12 mouse cellular contexts compared by ENCODE assay signal in genomic region chr13:107861384-107862134, GRCm38 (mm10).
DNase-seq lines count a peak whose midpoint lies in the region; ATAC-seq and TF ChIP-seq lines count a peak whose summit lies in the region.
"Had no signal": no experiment of that assay in that cellular context is flagged by ENCODE, and none has a peak within 500 bp of the region (broad histone marks: within the 10 kb centered on the region; RNA-seq: fewer than 3 reads in every experiment).

No protein-coding gene starts in this region.

- peak; percentile 85; the same call in 1 of the 2 replicates for TF ChIP-seq EP300 in ES-Bruce4 (IDR thresholded peaks at IDR 0.05; ENCODE audit: insufficient read depth, low read depth, low read length)

- H3K27ac ChIP-seq in heart, embryonic 14.5 days (replicated peaks in 1 of 2; ENCODE audit: control insufficient read depth in 1 of 2, insufficient read depth in 1 of 2, low read depth in 2 of 2, low read length in 2 of 2), result no peak overlapping the region
- no peak overlapping the region for H3K27ac ChIP-seq in ES-Bruce4 (ENCODE audit: insufficient read depth, low read length)
- no peak overlapping the region for H3K27ac ChIP-seq in hindbrain, embryonic 16.5 days (ENCODE audit: low read depth, low read length)
- H3K27ac ChIP-seq in liver, embryonic 11.5 days (ENCODE audit: low read depth, low read length), result no peak overlapping the region
- H3K27ac ChIP-seq: limb, embryonic 12.5 days had no signal

- TF ChIP-seq CTCF in ES-Bruce4 (IDR thresholded peaks at IDR 0.05; ENCODE audit: low read depth, low read length), result no peak

- WGBS in heart, embryonic 14.5 days, result 56% methylated on average over 17 of the region's 17 CpGs
- 69% methylated on average over 17 of the region's 17 CpGs for WGBS in hindbrain, embryonic 16.5 days
- 77% methylated on average over 17 of the region's 17 CpGs for WGBS in liver, embryonic 11.5 days

- peak overlapping the region; percentile 13; the same call in 1 of the 2 replicates for H3K4me2 ChIP-seq in heart, embryonic 14.5 days (ENCODE audit: low read length)
- H3K4me2 ChIP-seq in hindbrain, embryonic 16.5 days (ENCODE audit: low read length), result no peak overlapping the region
- no peak overlapping the region for H3K4me2 ChIP-seq in liver, embryonic 11.5 days
- H3K4me2 ChIP-seq: limb, embryonic 12.5 days had no signal

- H3K36me3 ChIP-seq in heart, embryonic 14.5 days (ENCODE audit: control insufficient read depth, insufficient read depth, low read length), result no peaks in the 10 kb centered on the region
- no peaks in the 10 kb centered on the region for H3K36me3 ChIP-seq in ES-Bruce4 (ENCODE audit: control insufficient read depth, insufficient read depth, low read length, poor library complexity, severe bottlenecking)
- no peaks in the 10 kb centered on the region for H3K36me3 ChIP-seq in hindbrain, embryonic 16.5 days (ENCODE audit: control insufficient read depth, insufficient read depth, low read length)
- H3K36me3 ChIP-seq in liver, embryonic 11.5 days (ENCODE audit: control insufficient read depth, insufficient read depth, low read length), result no peaks in the 10 kb centered on the region
- H3K36me3 ChIP-seq: limb, embryonic 12.5 days had no signal

- DNase-seq in heart, adult 9 months (ENCODE audit: low spot score in 2 of 2), result no peak
- peak; percentile 81 for DNase-seq in ZHBTc4 (ENCODE audit: low read depth, low spot score)
- DNase-seq in liver, embryonic 11.5 days (ENCODE audit: low spot score), result no peak
- DNase-seq in retina, postnatal 1 day, result no peak
- DNase-seq in ovary, postnatal 10 days (ENCODE audit: low spot score), result no peak
- DNase-seq: cerebellum, postnatal 25 days; lung, adult 18-20 months had no signal

- no peak overlapping the region for H3K4me3 ChIP-seq in heart, embryonic 14.5 days (ENCODE audit: control insufficient read depth in 1 of 2, insufficient read depth in 1 of 2, low read depth in 1 of 2, low read length in 2 of 2)
- no peak overlapping the region for H3K4me3 ChIP-seq in ES-Bruce4 (ENCODE audit: low read depth, low read length)
- no peak overlapping the region for H3K4me3 ChIP-seq in hindbrain, embryonic 16.5 days (ENCODE audit: low read length)
- H3K4me3 ChIP-seq in liver, embryonic 11.5 days (ENCODE audit: low read depth, low read length), result no peak overlapping the region
- H3K4me3 ChIP-seq: limb, embryonic 12.5 days had no signal

- no peaks in the 10 kb centered on the region for H3K27me3 ChIP-seq in heart, embryonic 14.5 days (ENCODE audit: control insufficient read depth, insufficient read depth, low read length)
- no peaks in the 10 kb centered on the region for H3K27me3 ChIP-seq in ES-Bruce4 (ENCODE audit: control insufficient read depth, insufficient read depth, low read length, poor library complexity, severe bottlenecking)
- H3K27me3 ChIP-seq in hindbrain, embryonic 16.5 days (replicated peaks; ENCODE audit: control insufficient read depth, insufficient read depth, low read length), result no peaks in the 10 kb centered on the region
- no peaks in the 10 kb centered on the region for H3K27me3 ChIP-seq in liver, embryonic 11.5 days (replicated peaks; ENCODE audit: control insufficient read depth, insufficient read depth, low read length)
- H3K27me3 ChIP-seq: CH12.LX; limb, embryonic 12.5 days had no signal

- H3K9ac ChIP-seq in heart, embryonic 14.5 days (ENCODE audit: low read length), result no peak overlapping the region
- H3K9ac ChIP-seq in ES-Bruce4 (ENCODE audit: low read depth, poor library complexity, severe bottlenecking), result no peak overlapping the region
- H3K9ac ChIP-seq in hindbrain, embryonic 16.5 days (ENCODE audit: low read depth, low read length), result no peak overlapping the region
- H3K9ac ChIP-seq in liver, embryonic 11.5 days (ENCODE audit: low read depth, low read length), result no peak overlapping the region
- H3K9ac ChIP-seq: limb, embryonic 12.5 days had no signal

- no peak for TF ChIP-seq POLR2A in ES-Bruce4 (IDR thresholded peaks at IDR 0.05; ENCODE audit: insufficient read depth, low read length)

- H3K4me1 ChIP-seq in heart, embryonic 14.5 days (ENCODE audit: control insufficient read depth in 2 of 2, insufficient read depth in 2 of 2, low read length in 2 of 2), result peaks cover 17 to 27% of the 10 kb centered on the region in 2 experiments
- H3K4me1 ChIP-seq in ES-Bruce4 (ENCODE audit: control insufficient read depth, insufficient read depth, low read length), result no peaks in the 10 kb centered on the region
- peaks cover 12% of the 10 kb centered on the region for H3K4me1 ChIP-seq in hindbrain, embryonic 16.5 days (ENCODE audit: control insufficient read depth, insufficient read depth, low read depth, low read length)
- peaks cover 5% of the 10 kb centered on the region; the same call in 1 of the 2 replicates for H3K4me1 ChIP-seq in liver, embryonic 11.5 days (replicated peaks; ENCODE audit: control insufficient read depth, insufficient read depth, low read length)

- ATAC-seq in heart, embryonic 14.5 days (ENCODE audit: insufficient number of reproducible peaks, insufficient read depth, low FRiP score, low read depth), result peak; percentile 47; the same call in 1 of the 2 replicates
- peak; percentile 66 for ATAC-seq in hindbrain, embryonic 16.5 days
- no peak for ATAC-seq in liver, embryonic 11.5 days (replicated peaks; ENCODE audit: low FRiP score)

- no peaks in the 10 kb centered on the region for H3K9me3 ChIP-seq in heart, embryonic 14.5 days (ENCODE audit: control insufficient read depth, low read length)
- no peaks in the 10 kb centered on the region for H3K9me3 ChIP-seq in ES-Bruce4 (replicated peaks; ENCODE audit: control insufficient read depth, insufficient read depth, low read length, poor library complexity, severe bottlenecking)
- H3K9me3 ChIP-seq in hindbrain, embryonic 16.5 days (ENCODE audit: control insufficient read depth, low read length), result no peaks in the 10 kb centered on the region
- no peaks in the 10 kb centered on the region for H3K9me3 ChIP-seq in liver, embryonic 11.5 days (ENCODE audit: control insufficient read depth, low read length)
- H3K9me3 ChIP-seq: limb, embryonic 12.5 days had no signal
